Mouse (Mus musculus) ES-E14 (cell line): ENCODE results near the gene Gdf2.

ENCODE experiments used
- CHD2 ChIP-seq: IDR thresholded peaks from 2 replicates; pipeline ENCODE4 v1.6.1; 2014; ENCODE audit warnings: mild to moderate bottlenecking, low read depth, low read length, inconsistent platforms
- HCFC1 ChIP-seq: IDR thresholded peaks from 2 replicates; pipeline ENCODE4 v1.6.1; 2012; ENCODE audit warnings: low read length, inconsistent platforms, borderline replicate concordance; ENCODE audit not compliant: insufficient read depth
- MAFK ChIP-seq: IDR thresholded peaks from 2 replicates; pipeline ENCODE4 v1.6.1; 2014; ENCODE audit warnings: mild to moderate bottlenecking, low read depth, low read length, inconsistent platforms; ENCODE audit not compliant: insufficient read depth
- ZNF384 ChIP-seq: IDR thresholded peaks from 2 replicates; pipeline ENCODE4 v1.6.1; 2012; ENCODE audit warnings: low read depth, low read length, inconsistent platforms

DNA sequence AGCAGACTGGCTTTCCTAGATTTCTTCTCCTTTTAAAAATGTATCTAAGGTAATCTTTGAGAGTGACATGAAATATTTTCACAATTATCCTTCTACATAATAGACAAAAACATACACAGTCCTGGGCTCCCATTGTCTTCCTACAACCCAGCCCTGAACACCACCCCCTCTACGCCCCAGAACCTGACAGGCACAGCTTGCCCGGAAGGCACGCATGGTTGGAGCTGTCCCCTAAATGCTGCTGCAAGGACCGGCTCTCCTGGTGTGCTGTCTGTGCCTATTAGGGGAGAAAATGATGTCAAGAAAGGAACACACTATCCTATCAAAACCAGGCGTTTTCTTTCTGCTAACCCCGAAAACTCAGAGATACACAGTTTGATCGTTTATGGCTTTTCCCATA lies 36.9 kb downstream of the Gdf2 start:
- TF ChIP-seq ZNF384 = no peak
- TF ChIP-seq HCFC1 = no peak
- no peak for TF ChIP-seq MAFK
- TF ChIP-seq CHD2 = no peak
